Mouse (Mus musculus): ENCODE data around the gene Tmem132b. TPM values are rescaled to one million over a fixed set of nuclear protein-coding genes. Genes with fewer than 3 reads are reported as not detected.

Gene Tmem132b
- polyA plus RNA-seq, 1 experiment = 0.02 TPM

DNA sequence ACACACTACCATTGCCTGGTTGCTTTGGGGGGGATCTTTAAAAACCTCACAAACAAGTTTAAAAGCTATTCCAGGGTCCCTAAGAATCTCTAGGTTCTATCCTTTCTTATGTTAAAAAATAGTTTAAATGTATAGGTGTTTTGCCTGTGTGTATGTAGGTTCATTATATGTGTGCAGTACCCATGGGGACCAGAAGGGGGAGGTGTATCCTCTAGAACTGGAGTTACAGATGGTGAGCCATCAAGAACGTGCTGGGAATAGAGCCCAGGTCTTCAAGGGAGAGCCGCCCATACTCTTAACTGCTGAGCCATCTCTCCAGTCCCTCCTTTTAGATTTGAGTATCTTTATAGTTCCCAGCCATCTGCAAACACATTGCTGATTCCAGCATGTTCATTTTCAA is 13.5 kb downstream of the Tmem132b start:
- H3K27ac ChIP-seq (ENCODE audit: insufficient read depth, low read length) = no peak overlapping the region
- no peaks in the 10 kb centered on the region for H3K4me1 ChIP-seq (ENCODE audit: control insufficient read depth, insufficient read depth, insufficient read length)
- 86% methylated on average over 2 of the region's 2 CpGs for WGBS
- H3K36me3 ChIP-seq (ENCODE audit: control insufficient read depth, insufficient read depth, low read length) = no peaks in the 10 kb centered on the region
- no peak for TF ChIP-seq CTCF (IDR thresholded peaks at IDR 0.05; ENCODE audit: extremely low read depth, insufficient read depth, insufficient read length, insufficient replicate concordance)
- TF ChIP-seq POLR2A (IDR thresholded peaks at IDR 0.05; ENCODE audit: low read depth, low read length) = no peak
- no peak for DNase-seq (ENCODE audit: low read depth in 1 of 2, low spot score in 2 of 2)
- no peak overlapping the region for H3K4me3 ChIP-seq (ENCODE audit: extremely low read depth, insufficient read depth, insufficient read length)
- H3K27me3 ChIP-seq (ENCODE audit: control insufficient read depth, insufficient read depth, low read length) = 0 out of 2 replicates have a peak, but pooled peaks cover 2% of the 10 kb centered on the region

- H3K4me3 ChIP-seq (ENCODE audit: extremely low read depth, insufficient read depth, insufficient read length) = no peak overlapping the region
- 33% methylated on average over 13 of the region's 13 CpGs for WGBS
- 0 out of 2 replicates have a peak, but pooled peaks cover 2% of the 10 kb centered on the region for H3K27me3 ChIP-seq (ENCODE audit: control insufficient read depth, insufficient read depth, low read length)
- H3K27ac ChIP-seq (ENCODE audit: insufficient read depth, low read length) = no peak overlapping the region
- DNase-seq (ENCODE audit: low read depth in 1 of 2, low spot score in 2 of 2) = no peak
- no peaks in the 10 kb centered on the region for H3K4me1 ChIP-seq (ENCODE audit: control insufficient read depth, insufficient read depth, insufficient read length)
- no peaks in the 10 kb centered on the region for H3K36me3 ChIP-seq (ENCODE audit: control insufficient read depth, insufficient read depth, low read length)
- no peak for TF ChIP-seq POLR2A (IDR thresholded peaks at IDR 0.05; ENCODE audit: low read depth, low read length)
These were observed 14.7 kb downstream of the Tmem132b start for GRCm38 (mm10) chr5:125546293-125546692.

DNA sequence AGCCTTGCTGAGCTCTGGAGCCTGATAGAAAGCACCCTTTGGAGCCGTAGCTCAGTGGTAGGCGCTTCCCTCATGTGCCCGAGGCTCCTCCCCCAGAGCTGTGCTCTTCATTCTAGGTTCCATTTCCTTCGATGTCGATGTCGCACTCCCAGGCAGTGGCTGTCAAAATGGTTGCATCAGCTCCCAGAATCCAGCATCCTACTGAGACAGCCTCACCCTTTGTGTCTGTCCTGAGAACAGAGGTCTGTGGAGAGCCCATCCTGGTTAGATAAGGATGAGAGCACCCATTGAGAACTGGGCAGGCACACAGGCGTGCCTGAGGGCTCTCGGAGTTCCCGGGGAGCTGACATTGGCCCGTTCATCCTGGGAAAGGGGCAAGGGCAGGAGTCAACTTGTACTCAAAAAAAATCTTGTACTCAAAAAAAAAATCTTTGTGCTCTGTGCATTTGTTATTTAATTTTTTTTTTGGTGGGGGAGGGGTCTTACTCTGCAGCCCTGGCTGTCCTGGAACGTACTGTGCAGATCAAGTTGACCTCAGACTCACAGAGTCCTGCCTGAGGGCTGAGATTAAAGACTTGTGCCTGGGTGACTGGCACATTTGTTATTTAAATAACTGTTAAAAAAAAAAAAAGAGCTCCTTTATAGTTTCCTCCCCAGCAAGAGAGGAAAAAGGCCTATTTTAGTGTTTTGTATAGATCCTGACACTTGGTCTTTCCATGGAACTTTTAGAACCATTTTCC is 18.3 kb downstream of the Tmem132b start:
- Histone ChIP-seq H3K4me3 (ENCODE audit: extremely low read depth, insufficient read depth, insufficient read length) (no peak overlapping the region), H3K4me1 (ENCODE audit: control insufficient read depth, insufficient read depth, insufficient read length) (no peaks in the 10 kb centered on the region), H3K27me3 (ENCODE audit: control insufficient read depth, insufficient read depth, low read length) (0 out of 2 replicates have a peak, but pooled peaks cover 2% of the 10 kb centered on the region), H3K36me3 (ENCODE audit: control insufficient read depth, insufficient read depth, low read length) (no peaks in the 10 kb centered on the region), H3K27ac (ENCODE audit: insufficient read depth, low read length) (no peak overlapping the region)
- DNase-seq (ENCODE audit: low read depth in 1 of 2, low spot score in 2 of 2) = no peak
- TF ChIP-seq POLR2A (IDR thresholded peaks at IDR 0.05; ENCODE audit: low read depth, low read length) (no peak), CTCF (IDR thresholded peaks at IDR 0.05; ENCODE audit: extremely low read depth, insufficient read depth, insufficient read length, insufficient replicate concordance) (no peak)
- WGBS = 44% methylated on average over 11 of the region's 11 CpGs

DNA sequence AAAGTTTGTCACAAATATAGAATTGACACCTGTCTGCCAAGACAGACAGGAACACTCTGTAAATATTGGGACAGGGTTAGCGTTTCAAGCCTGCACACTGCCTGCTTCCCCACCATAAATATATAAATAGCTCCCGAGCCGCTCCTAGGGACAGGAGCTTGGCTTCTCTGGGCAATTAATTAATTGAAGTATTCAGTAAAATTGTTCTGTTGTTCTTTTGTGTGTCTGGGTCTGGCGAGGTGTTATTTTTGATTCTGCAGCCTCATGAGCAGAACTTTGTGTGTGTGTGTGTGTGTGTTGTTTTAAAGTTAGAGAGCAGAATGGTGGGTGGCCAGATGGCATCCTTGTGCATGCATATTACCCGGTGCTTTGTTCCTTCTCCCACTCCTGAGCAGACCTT is 24.2 kb downstream of the Tmem132b start:
- H3K4me3 ChIP-seq (ENCODE audit: extremely low read depth, insufficient read depth, insufficient read length) = no peak overlapping the region
- no peaks in the 10 kb centered on the region for H3K4me1 ChIP-seq (ENCODE audit: control insufficient read depth, insufficient read depth, insufficient read length)
- no peaks in the 10 kb centered on the region for H3K27me3 ChIP-seq (ENCODE audit: control insufficient read depth, insufficient read depth, low read length)
- TF ChIP-seq POLR2A (IDR thresholded peaks at IDR 0.05; ENCODE audit: low read depth, low read length) = no peak
- TF ChIP-seq CTCF (IDR thresholded peaks at IDR 0.05; ENCODE audit: extremely low read depth, insufficient read depth, insufficient read length, insufficient replicate concordance) = no peak
- no peak for DNase-seq (ENCODE audit: low read depth in 1 of 2, low spot score in 2 of 2)
- H3K36me3 ChIP-seq (ENCODE audit: control insufficient read depth, insufficient read depth, low read length) = no peaks in the 10 kb centered on the region
- H3K27ac ChIP-seq (ENCODE audit: insufficient read depth, low read length) = no peak overlapping the region
- WGBS = 74% methylated on average over 5 of the region's 5 CpGs

GRCm38 (mm10) chr5:125563492-125563891 is 31.9 kb downstream of the Tmem132b start:
- no peaks in the 10 kb centered on the region for H3K36me3 ChIP-seq (ENCODE audit: control insufficient read depth, insufficient read depth, low read length)
- H3K27me3 ChIP-seq (ENCODE audit: control insufficient read depth, insufficient read depth, low read length) = no peaks in the 10 kb centered on the region
- TF ChIP-seq POLR2A (IDR thresholded peaks at IDR 0.05; ENCODE audit: low read depth, low read length) (no peak), CTCF (IDR thresholded peaks at IDR 0.05; ENCODE audit: extremely low read depth, insufficient read depth, insufficient read length, insufficient replicate concordance) (no peak)
- WGBS = 62% methylated on average over 6 of the region's 6 CpGs
- no peak overlapping the region for H3K27ac ChIP-seq (ENCODE audit: insufficient read depth, low read length)
- DNase-seq (ENCODE audit: low read depth in 1 of 2, low spot score in 2 of 2) = no peak
- H3K4me1 ChIP-seq (ENCODE audit: control insufficient read depth, insufficient read depth, insufficient read length) = no peaks in the 10 kb centered on the region
- no peak overlapping the region for H3K4me3 ChIP-seq (ENCODE audit: extremely low read depth, insufficient read depth, insufficient read length)

DNA sequence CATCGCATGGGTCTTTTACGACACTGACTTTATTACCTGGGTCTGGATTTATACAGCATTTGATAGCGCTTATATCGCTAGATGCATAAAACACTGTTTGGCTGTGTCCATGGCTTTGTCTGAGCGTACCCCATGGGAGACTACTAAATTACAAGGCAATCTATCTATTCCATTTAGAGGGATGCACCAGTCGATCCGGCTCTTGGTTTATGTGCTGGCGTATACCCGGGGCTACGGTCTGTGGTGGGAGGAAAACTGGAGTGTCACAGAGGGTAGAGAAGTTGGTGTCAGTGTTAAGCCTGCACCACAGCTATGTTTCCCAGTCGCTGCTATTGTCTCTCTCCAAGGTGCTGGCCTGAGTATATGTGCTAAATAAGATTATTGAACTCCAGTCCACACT is 34.2 kb downstream of the Tmem132b start:
- WGBS = 80% methylated on average over 11 of the region's 11 CpGs
- H3K4me3 ChIP-seq (ENCODE audit: extremely low read depth, insufficient read depth, insufficient read length) = no peak overlapping the region

DNA sequence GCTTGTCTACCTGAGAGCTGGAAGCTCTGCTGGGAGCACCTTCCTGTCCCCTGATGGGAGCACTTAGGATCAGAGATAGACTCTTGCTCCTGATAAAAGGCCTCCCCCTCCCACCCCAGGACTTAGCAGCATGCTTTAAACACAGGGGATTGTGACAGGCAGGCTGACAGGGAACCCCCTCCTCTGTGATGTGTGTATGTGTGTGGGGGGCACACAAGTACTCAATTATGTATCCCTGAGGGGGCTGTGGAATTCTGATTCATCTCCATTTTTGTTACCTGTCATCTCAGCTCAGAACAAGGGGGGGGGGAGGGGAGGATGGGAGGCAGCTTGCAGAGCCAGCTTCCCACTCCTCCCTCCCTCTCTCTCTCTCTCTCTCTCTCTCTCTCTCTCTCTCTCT is 36.9 kb downstream of the Tmem132b start:
- no peak for DNase-seq (ENCODE audit: low read depth in 1 of 2, low spot score in 2 of 2)
- Histone ChIP-seq H3K27ac (ENCODE audit: insufficient read depth, low read length) (no peak overlapping the region), H3K4me3 (ENCODE audit: extremely low read depth, insufficient read depth, insufficient read length) (no peak overlapping the region), H3K36me3 (ENCODE audit: control insufficient read depth, insufficient read depth, low read length) (no peaks in the 10 kb centered on the region), H3K4me1 (ENCODE audit: control insufficient read depth, insufficient read depth, insufficient read length) (no peaks in the 10 kb centered on the region), H3K27me3 (ENCODE audit: control insufficient read depth, insufficient read depth, low read length) (no peaks in the 10 kb centered on the region)
- TF ChIP-seq POLR2A (IDR thresholded peaks at IDR 0.05; ENCODE audit: low read depth, low read length) (no peak), CTCF (IDR thresholded peaks at IDR 0.05; ENCODE audit: extremely low read depth, insufficient read depth, insufficient read length, insufficient replicate concordance) (no peak)

More for the DNA sequence above, 34.2 kb downstream of the Tmem132b start:
- no peaks in the 10 kb centered on the region for H3K36me3 ChIP-seq (ENCODE audit: control insufficient read depth, insufficient read depth, low read length)
- no peak for TF ChIP-seq CTCF (IDR thresholded peaks at IDR 0.05; ENCODE audit: extremely low read depth, insufficient read depth, insufficient read length, insufficient replicate concordance)
- no peak for TF ChIP-seq POLR2A (IDR thresholded peaks at IDR 0.05; ENCODE audit: low read depth, low read length)
- no peaks in the 10 kb centered on the region for H3K27me3 ChIP-seq (ENCODE audit: control insufficient read depth, insufficient read depth, low read length)
- no peak overlapping the region for H3K27ac ChIP-seq (ENCODE audit: insufficient read depth, low read length)
- no peaks in the 10 kb centered on the region for H3K4me1 ChIP-seq (ENCODE audit: control insufficient read depth, insufficient read depth, insufficient read length)
- no peak for DNase-seq (ENCODE audit: low read depth in 1 of 2, low spot score in 2 of 2)
